Mouse (Mus musculus) thymus, postnatal 25 days (tissue): ENCODE measurements around the gene Olfr51.
"Not testable (repeated sequence)": the region's sequence is repeated elsewhere in the genome, so short reads cannot be mapped to it uniquely, and the experiment has no call there.

ENCODE experiments used
- DNase-seq: peaks from one replicate; pipeline ENCODE4 v3.0.0; 2022

Olfr51 gene

GRCm38 (mm10) chr11:51003296-51003695 is at the start of gene Olfr51:
Olfr51 (plus strand) TSS chr11:51003596.
- DNase-seq = no peak

DNA sequence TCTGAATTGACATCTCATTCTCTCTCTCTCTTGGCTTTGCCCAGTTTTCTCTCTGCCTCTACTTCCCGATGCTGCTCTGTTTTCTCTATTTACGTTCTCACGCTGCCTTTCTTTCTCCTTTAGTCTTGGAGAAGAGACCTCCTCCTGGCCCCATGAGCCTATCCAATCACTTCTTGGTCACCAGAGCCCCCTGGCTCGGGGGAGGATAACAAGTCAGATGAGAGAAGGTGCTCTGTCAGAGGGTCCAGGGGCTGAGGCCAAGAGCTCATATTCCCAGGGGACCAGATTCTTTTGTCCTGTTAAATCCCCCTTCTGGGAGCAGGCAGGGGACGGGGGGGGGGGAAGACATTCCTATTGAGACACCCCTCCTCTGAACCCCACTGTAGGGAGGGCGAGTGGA is 49.7 kb upstream of the Olfr51 start, which contains the start of gene Prop1:
Gene Prop1 (minus strand): TSS at position 101 of the 400 bp plus-strand sequence.
- no peak for DNase-seq

DNA sequence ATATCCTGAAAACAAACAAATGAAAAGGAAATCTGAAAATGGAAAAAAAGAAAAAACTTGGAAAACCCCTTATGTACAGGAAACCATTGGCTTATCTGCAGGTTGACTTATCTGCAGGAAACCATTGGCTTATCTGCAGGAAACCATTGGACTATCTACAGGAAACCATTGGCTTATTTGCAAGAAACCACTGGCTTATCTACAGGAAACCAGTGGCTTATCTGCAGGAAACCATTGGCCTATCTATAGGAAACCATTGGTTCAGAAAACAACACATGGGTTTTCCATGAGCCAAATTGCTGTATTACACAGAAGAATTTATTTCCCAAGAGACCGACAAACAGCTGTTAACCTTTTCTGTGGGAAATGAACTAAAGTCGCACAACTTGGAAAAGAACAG is 38.5 kb upstream of the Olfr51 start:
- DNase-seq = no peak

DNA sequence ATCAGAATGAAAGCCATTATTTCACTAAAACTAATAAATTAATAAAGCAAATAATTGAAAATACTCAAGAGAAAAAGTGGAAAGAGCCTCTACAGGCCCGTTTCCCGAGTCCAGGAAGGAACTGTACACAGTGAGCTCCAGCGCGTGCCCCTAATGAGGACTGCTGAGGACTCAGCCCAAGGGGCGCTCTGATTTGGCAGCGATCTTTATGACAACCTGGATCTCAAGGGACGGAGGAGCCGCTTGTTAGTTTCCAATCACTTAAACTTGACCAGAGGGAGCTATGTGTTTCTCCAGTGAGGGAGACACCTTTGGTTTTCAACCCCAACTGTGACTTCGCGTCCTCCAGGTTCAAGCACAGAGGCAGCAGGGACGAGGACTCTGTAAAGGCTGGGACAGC is 37.2 kb upstream of the Olfr51 start, which contains the start of gene Olfr1378:
Gene Olfr1378 (plus strand): TSS at position 301 of the 400 bp plus-strand sequence.
- DNase-seq = no peak

DNA sequence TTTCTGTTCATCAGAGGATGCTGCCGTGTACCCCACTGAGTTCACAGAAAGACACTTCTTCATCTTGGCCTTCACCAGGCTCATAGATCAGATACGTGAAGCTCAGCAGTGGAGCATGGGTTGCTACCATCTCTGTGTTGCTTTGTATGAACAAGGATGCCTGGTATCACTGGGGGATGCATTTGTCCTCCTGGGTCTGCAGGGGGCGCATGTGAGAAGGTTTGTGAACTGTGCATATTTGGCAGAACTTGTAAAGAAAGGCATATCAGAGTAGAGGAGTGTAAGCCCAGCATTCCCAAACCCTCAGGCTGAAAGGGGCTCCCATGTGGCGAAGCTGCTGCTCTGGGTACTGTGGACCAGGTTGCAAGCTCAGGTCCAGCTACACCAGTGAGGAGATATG is 26.2 kb upstream of the Olfr51 start:
- DNase-seq = no peak

DNA sequence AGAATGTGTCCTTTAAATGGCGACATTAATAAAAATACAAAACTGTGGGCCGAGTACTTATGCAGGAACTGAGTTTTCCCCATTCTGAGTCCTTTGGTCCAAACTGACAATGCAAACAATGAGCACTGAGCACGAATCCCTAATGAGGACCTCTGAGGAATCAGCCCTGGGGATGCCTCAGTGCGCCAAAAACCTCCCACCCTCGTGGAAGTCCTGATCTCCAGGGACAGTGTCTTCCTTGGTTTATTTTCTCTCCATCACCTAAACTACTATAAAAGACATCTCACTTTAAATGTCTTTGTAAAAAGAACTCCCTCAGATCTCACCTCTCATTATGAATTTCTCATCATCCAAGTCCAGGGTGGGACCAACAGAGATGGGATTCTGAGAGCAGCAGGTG is 21.7 kb upstream of the Olfr51 start, which contains the start of gene Olfr1377:
Gene Olfr1377 (plus strand): TSS at position 301 of the 400 bp plus-strand sequence.
- no peak for DNase-seq

DNA sequence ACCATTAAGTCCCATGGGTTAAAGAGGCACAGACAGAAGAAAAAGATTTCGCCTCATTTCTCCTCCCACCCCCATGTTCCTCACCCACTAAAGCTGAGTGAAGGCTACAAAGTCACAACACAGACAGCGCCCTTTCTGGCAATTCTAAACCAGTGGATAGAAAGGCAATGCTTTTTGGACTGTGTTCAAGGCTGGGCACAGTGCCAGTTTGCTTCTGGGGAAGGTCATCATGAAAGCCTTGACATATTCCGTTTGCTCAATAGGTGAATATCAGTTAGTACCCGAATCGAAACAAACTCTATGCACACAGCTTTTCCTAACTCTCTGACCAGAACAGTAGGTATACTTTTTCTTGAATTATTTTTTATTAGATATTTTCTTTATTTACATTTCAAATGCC is 8.4 kb downstream of the Olfr51 start:
- no peak for DNase-seq

- DNase-seq = no peak
These were observed 10.5 kb downstream of the Olfr51 start, which contains the start of gene Olfr54 for GRCm38 (mm10) chr11:51013936-51014335. Olfr54 (plus strand) TSS chr11:51014236.

DNA sequence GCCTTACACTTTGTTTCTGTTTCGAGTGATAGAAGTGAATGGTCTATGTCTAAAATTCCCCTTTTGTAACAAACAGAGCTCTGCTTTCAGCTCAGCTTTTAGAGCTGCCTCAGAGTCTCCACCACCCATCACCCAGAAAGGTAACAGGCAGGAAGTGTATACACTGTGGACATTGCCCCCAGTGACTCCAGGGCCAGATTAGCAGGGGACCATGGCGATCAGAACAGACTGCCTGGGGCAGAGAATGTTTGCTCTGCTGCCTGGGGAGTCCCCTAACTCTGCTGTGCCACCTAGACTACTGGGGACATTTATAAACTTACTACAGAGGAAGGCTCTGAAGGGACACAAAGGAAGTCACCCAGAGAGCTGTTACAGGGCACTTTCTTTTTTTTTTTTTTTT is 12.9 kb downstream of the Olfr51 start:
- no peak for DNase-seq

DNA sequence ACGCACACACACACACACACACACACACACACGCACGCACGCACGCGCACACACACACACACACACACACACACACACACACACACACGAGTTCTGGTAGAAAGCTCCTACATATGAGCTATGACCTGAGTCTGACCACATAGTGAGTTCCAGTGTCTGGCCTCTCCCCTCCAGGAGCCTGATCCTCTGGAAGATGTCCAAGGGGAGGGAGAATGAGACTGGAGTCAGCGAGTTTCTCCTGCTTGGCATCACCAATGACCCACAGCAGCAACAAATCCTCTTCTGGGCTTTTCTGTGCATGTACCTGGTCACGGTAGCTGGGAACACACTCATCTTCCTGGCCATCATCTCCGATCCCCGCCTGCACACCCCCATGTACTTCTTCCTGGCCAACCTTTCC is 23.4 kb downstream of the Olfr51 start:
- DNase-seq = not testable (repeated sequence)

DNA sequence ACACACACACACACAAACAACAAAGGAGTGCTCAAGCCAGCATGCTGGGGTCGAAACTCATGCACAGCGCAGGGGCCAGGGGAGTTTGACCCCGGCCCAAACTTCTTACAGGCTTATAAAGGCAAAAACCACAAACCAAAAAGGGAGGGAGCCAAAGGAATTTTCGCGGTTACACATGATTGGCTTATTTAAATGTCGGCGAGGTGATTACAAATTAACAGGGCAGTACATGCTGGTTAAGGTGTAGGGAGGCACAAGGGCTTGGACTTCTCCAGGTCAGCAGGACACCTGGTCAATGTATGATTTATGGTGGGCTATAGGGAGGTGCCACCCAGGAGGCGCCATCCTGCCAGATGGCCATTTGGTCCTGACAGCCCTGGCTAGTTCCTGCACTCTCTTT is 26.0 kb downstream of the Olfr51 start:
- not testable (repeated sequence) for DNase-seq

- DNase-seq = no peak
These were observed 26.8 kb downstream of the Olfr51 start for GRCm38 (mm10) chr11:51030225-51030624.

GRCm38 (mm10) chr11:51032851-51033250 is 29.5 kb downstream of the Olfr51 start:
- DNase-seq = peak; percentile 3

DNA sequence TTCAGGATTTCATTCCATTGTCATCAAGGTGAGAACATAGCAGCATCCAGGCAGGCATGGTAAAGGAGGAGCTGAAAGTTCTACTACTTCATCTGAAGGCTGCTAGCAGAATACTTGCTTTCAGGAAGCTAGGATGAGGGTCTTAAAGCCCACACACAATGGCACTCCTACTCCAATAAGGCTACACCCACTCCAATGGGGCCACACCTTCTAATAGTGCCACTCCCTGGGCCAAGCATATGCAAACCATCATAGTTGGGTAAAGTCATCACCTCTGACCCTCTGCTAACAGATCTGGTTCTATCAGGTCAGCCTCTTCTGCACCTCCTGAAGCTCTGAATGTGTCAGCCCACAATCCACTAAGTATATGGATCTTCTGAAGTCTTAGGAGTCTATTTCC is 30.7 kb downstream of the Olfr51 start:
- not testable (repeated sequence) for DNase-seq

GRCm38 (mm10) chr11:51035951-51036350 is 32.6 kb downstream of the Olfr51 start:
- DNase-seq = no peak

DNA sequence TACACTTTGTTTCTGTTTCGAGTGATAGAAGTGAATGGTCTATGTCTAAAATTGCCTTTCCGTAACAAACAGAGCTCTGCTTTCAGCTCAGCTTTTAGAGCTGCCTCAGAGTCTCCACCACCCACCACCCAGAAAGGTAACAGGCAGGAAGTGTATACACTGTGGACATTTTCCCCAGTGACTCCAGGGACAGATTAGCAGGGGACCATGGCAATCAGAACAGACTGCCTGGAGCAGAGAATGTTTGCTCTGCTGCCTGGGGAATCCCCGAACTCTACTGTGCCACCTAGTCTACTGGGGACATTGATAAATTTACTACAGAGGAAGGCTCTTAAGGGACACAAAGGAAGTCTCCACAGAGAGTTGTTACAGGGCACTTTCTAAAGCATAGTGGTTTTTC is 41.4 kb downstream of the Olfr51 start:
- not testable (repeated sequence) for DNase-seq

DNA sequence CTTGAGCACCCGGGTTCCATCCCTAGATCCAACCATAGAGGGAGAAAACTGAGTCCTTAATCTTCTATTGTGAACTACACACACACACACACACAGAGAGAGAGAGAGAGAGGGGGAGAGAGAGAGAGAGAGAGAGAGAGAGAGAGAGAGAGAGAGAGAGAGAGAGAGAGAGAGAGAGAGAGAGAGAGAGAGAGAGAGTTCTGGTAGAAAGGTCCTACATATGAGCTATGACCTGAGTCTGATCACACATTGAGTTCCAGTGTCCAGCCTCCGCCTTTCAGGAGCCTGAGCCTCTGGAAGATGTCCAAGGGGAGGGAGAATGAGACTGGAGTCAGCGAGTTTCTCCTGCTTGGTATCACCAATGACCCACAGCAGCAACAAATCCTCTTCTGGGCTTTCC is 44.4 kb downstream of the Olfr51 start, which contains the start of gene Olfr1375:
Gene Olfr1375 (plus strand): TSS at position 301 of the 400 bp plus-strand sequence.
- DNase-seq = not testable (repeated sequence)

GRCm38 (mm10) chr11:51051678-51052077 is 48.3 kb downstream of the Olfr51 start:
- DNase-seq = no peak

- DNase-seq = no peak
These were observed 49.8 kb downstream of the Olfr51 start for GRCm38 (mm10) chr11:51053230-51053629.

DNA sequence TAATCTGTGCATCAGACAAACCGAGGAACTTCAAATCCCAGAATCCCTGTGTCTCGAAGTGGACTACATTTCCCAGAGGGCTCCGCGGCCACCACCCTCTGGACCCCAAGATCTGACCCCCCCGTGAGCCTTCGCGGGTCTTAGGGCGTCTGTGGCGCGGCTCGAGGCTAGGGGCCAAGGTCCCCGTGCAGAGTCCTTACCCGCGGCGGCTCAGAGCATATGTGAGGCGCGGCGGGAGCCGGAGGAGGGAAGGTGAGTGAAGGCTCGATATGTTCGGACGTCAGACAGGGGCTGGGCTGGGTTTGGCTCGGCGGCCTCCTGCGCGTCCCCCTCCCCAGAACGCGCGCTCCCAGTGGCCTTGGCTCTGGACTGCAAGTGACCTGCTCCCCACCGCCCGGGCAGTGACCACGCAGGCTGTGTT is 55.8 kb downstream of the Olfr51 start, which contains the start of gene Zfp354a:
Gene Zfp354a (plus strand): TSS at position 107 of the 421 bp plus-strand sequence.
- DNase-seq = no peak
